Comparison of ENCODE assay signal across 15 mouse cellular contexts in the genomic region with DNA sequence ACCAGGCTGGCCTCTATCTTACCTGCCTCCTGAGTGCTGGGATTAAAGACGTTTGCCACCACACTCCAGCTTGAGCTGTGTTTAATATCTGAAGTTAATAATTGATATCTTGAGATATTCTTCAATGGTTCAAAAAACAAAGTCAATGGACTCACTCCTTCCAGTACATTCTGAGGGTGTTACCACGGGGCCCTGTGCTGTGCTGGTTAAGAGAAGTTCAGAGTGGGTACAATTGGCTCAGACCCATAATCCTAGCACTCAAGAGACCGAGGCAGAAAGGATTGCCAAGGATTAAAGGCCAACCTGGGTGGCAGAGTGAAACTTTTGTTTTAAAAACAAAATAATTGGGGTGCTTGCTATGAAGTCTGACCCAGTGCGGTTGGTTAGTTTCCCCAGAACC. TPM values are rescaled to one million over a fixed set of nuclear protein-coding genes. Genes with fewer than 3 reads are reported as not detected.
DNase-seq lines count a peak whose midpoint lies in the region; ATAC-seq and TF ChIP-seq lines count a peak whose summit lies in the region.
"Had no signal": no experiment of that assay in that cellular context is flagged by ENCODE, and none has a peak within 500 bp of the region (broad histone marks: within the 10 kb centered on the region; RNA-seq: fewer than 3 reads in every experiment).

No protein-coding gene starts in this region.

- H3K9me3 ChIP-seq in kidney, embryonic 14.5 days (ENCODE audit: control insufficient read depth, low read length), result no peaks in the 10 kb centered on the region
- H3K9me3 ChIP-seq: forebrain, embryonic 10.5 days; heart, embryonic 10.5 days; heart, embryonic 13.5 days had no signal

- no peak for TF ChIP-seq EP300 in heart, adult 2 months (IDR thresholded peaks at IDR 0.05; ENCODE audit: insufficient read depth, low read depth, low read length)

- H3K36me3 ChIP-seq in heart, adult 2 months (ENCODE audit: control insufficient read depth, insufficient read depth, low read length), result no peaks in the 10 kb centered on the region
- no peaks in the 10 kb centered on the region for H3K36me3 ChIP-seq in kidney, adult 2 months (ENCODE audit: control insufficient read depth, insufficient read depth, low read length)
- no peaks in the 10 kb centered on the region for H3K36me3 ChIP-seq in kidney, embryonic 14.5 days (ENCODE audit: control insufficient read depth, insufficient read depth, low read length)
- H3K36me3 ChIP-seq: forebrain, embryonic 10.5 days; heart, embryonic 10.5 days; heart, embryonic 13.5 days had no signal

- H3K9ac ChIP-seq in heart, adult 2 months (ENCODE audit: low read depth, low read length), result no peak overlapping the region
- H3K9ac ChIP-seq in kidney, embryonic 14.5 days (ENCODE audit: low read depth, low read length), result no peak overlapping the region
- H3K9ac ChIP-seq: forebrain, postnatal 0 days; hindbrain, embryonic 14.5 days had no signal

- H3K27ac ChIP-seq in heart, adult 2 months, result no peak overlapping the region; the same call in 1 of the 2 replicates
- H3K27ac ChIP-seq in kidney, adult 2 months (ENCODE audit: insufficient read depth, low read depth, low read length), result peak overlapping the region; percentile 40; the same call in 1 of the 2 replicates
- H3K27ac ChIP-seq in kidney, embryonic 14.5 days (ENCODE audit: low read depth, low read length), result no peak overlapping the region
- H3K27ac ChIP-seq: heart, embryonic 10.5 days; heart, embryonic 13.5 days; hindbrain, embryonic 14.5 days had no signal

- H3K4me1 ChIP-seq in heart, adult 2 months (ENCODE audit: control insufficient read depth, insufficient read depth, low read length), result no peaks in the 10 kb centered on the region
- H3K4me1 ChIP-seq in kidney, adult 2 months (ENCODE audit: control insufficient read depth, insufficient read depth, low read length), result no peaks in the 10 kb centered on the region; the same call in 1 of the 2 replicates
- 0 out of 2 replicates have a peak, but pooled peaks cover 2% of the 10 kb centered on the region for H3K4me1 ChIP-seq in kidney, embryonic 14.5 days (ENCODE audit: control insufficient read depth, insufficient read depth, low read length)
- H3K4me1 ChIP-seq: heart, embryonic 10.5 days had no signal

- TF ChIP-seq CTCF in heart, adult 2 months (IDR thresholded peaks at IDR 0.05), result no peak
- no peak for TF ChIP-seq CTCF in kidney, adult 2 months (conservative IDR thresholded peaks at IDR 0.05; ENCODE audit: insufficient read depth, insufficient read length, low read depth, low read length)

- ATAC-seq in kidney, embryonic 14.5 days (ENCODE audit: low FRiP score, low TSS enrichment), result no peak

- peak; percentile 82 for DNase-seq in heart, adult 11 months
- DNase-seq in heart, adult 2 months, result no peak
- peak; percentile 89 for DNase-seq in kidney, adult 2 months
- DNase-seq in induced T-regulatory cell, adult 2 months (ENCODE audit: low read depth), result peak; percentile 23
- DNase-seq in kidney, postnatal 36 days, result peak; percentile 58 to 65
- no peak for DNase-seq in spleen, adult 12 weeks (ENCODE audit: low spot score)
- DNase-seq in natural killer cell, adult 2 months (ENCODE audit: low spot score in 2 of 2), result no peak
- DNase-seq: adrenal gland, postnatal 25 days; forebrain, postnatal 0 days; gastrocnemius, adult 2 months had no signal

- H3K27me3 ChIP-seq in heart, adult 2 months (ENCODE audit: control insufficient read depth, insufficient read depth, low read length), result no peaks in the 10 kb centered on the region
- no peaks in the 10 kb centered on the region for H3K27me3 ChIP-seq in kidney, adult 2 months (replicated peaks; ENCODE audit: control insufficient read depth, insufficient read depth, low read length)
- no peaks in the 10 kb centered on the region for H3K27me3 ChIP-seq in kidney, embryonic 14.5 days (ENCODE audit: control insufficient read depth, insufficient read depth, low read length)
- H3K27me3 ChIP-seq: heart, embryonic 13.5 days had no signal

- intact Hi-C loops in heart, adult 2 months (cut with DNase I), result no loop called here

- TF ChIP-seq POLR2A in heart, adult 2 months (IDR thresholded peaks at IDR 0.05; ENCODE audit: insufficient read depth, low read depth, low read length), result no peak
- TF ChIP-seq POLR2A in kidney, adult 2 months (IDR thresholded peaks at IDR 0.05; ENCODE audit: low read depth, low read length), result no peak

- H3K4me2 ChIP-seq in kidney, embryonic 14.5 days (replicated peaks; ENCODE audit: low read depth, low read length), result no peak overlapping the region

- H3K79me2 ChIP-seq in heart, adult 2 months (replicated peaks; ENCODE audit: control insufficient read depth, insufficient read depth, low read length), result no peaks in the 10 kb centered on the region; the same call in 1 of the 2 replicates

- 84% methylated on average over 4 of the region's 4 CpGs for WGBS in heart, adult 2 months
- 50% methylated on average over 4 of the region's 4 CpGs for WGBS in kidney, adult 2 months
- WGBS in kidney, embryonic 14.5 days, result 84% methylated on average over 4 of the region's 4 CpGs

- H3K4me3 ChIP-seq in heart, adult 2 months, result no peak overlapping the region
- H3K4me3 ChIP-seq in kidney, adult 2 months (ENCODE audit: insufficient read depth, low read depth, low read length), result no peak overlapping the region
- no peak overlapping the region for H3K4me3 ChIP-seq in kidney, embryonic 14.5 days (ENCODE audit: low read length)

RNA-seq across cellular contexts. Expression of a gene that starts 4.8 kb away (rescaled TPM):
- 10 to 100 TPM; 72.2 to 75.5 TPM for total RNA-seq in heart, adult 2 months (2021)
- 16.7 and 32.7 TPM in 2 replicates for polyA plus RNA-seq in heart, adult 2 months (2012; rRNA removed)
- 22.3 and 24.1 TPM in 2 replicates for polyA plus RNA-seq in kidney, adult 2 months (2012; rRNA removed)
- polyA plus RNA-seq in kidney, embryonic 14.5 days (2014; fragmentation: Nextera tagmentation; extraction: Ambion mirVana), result 152 and 179 TPM in 2 replicates

RNA-seq across cellular contexts. Expression of a gene that starts 44.6 kb away (rescaled TPM):
- 1 to 10 TPM; 4.1 to 5.6 TPM for total RNA-seq in heart, adult 2 months (2021)
- 2.4 and 2.7 TPM in 2 replicates for polyA plus RNA-seq in heart, adult 2 months (2012; rRNA removed)
- 1.0 and 1.3 TPM in 2 replicates for polyA plus RNA-seq in kidney, adult 2 months (2012; rRNA removed)
- polyA plus RNA-seq in kidney, embryonic 14.5 days (2014; fragmentation: Nextera tagmentation; extraction: Ambion mirVana), result 15.6 and 26.5 TPM in 2 replicates

RNA-seq across cellular contexts. Expression of a gene that starts 48.4 kb away (rescaled TPM):
- 10 to 100 TPM; 20.2 to 22.6 TPM for total RNA-seq in heart, adult 2 months (2021)
- 3.5 and 7.3 TPM in 2 replicates for polyA plus RNA-seq in heart, adult 2 months (2012; rRNA removed)
- polyA plus RNA-seq in kidney, adult 2 months (2012; rRNA removed), result 5.2 and 6.0 TPM in 2 replicates
- 27.6 and 28.9 TPM in 2 replicates for polyA plus RNA-seq in kidney, embryonic 14.5 days (2014; fragmentation: Nextera tagmentation; extraction: Ambion mirVana)

Comparison
In these comparisons a context has a peak if more than half of its experiments do, and no peak if none do; other contexts are left out.
1. DNase-seq: peak in heart, adult 11 months (single experiment), kidney, adult 2 months (single experiment), induced T-regulatory cell, adult 2 months (single experiment) and kidney, postnatal 36 days (2 of 2); none in heart, adult 2 months (0 of 2), spleen, adult 12 weeks (single experiment) and natural killer cell, adult 2 months (0 of 2).